Comparison of ENCODE assay signal across 9 mouse cellular contexts in genomic region chr11:87817443-87817773, GRCm38 (mm10). TPM values are rescaled to one million over a fixed set of nuclear protein-coding genes. Genes with fewer than 3 reads are reported as not detected.
DNase-seq lines count a peak whose midpoint lies in the region; ATAC-seq and TF ChIP-seq lines count a peak whose summit lies in the region.
"Had no signal": no experiment of that assay in that cellular context is flagged by ENCODE, and none has a peak within 500 bp of the region (broad histone marks: within the 10 kb centered on the region; RNA-seq: fewer than 3 reads in every experiment).

No protein-coding gene starts in this region.

- H3K27ac ChIP-seq in heart, embryonic 13.5 days (replicated peaks) = no peak overlapping the region
- H3K27ac ChIP-seq in heart, adult 2 months = no peak overlapping the region
- H3K27ac ChIP-seq in hindbrain, embryonic 12.5 days = 0 out of 2 replicates have a peak overlapping the region, but pooled peaks have one; percentile 18
- H3K27ac ChIP-seq in midbrain, embryonic 12.5 days (replicated peaks) = peak overlapping the region; percentile 39; the same call in 1 of the 2 replicates

- 26% methylated on average over 4 of the region's 4 CpGs for WGBS in heart, embryonic 13.5 days
- 21% methylated on average over 4 of the region's 4 CpGs for WGBS in heart, adult 2 months
- 34% methylated on average over 4 of the region's 4 CpGs for WGBS in hindbrain, embryonic 12.5 days
- WGBS in midbrain, embryonic 12.5 days = 30% methylated on average over 4 of the region's 4 CpGs

- peaks cover 58% of the 10 kb centered on the region for H3K27me3 ChIP-seq in heart, embryonic 13.5 days (replicated peaks)
- no peaks in the 10 kb centered on the region for H3K27me3 ChIP-seq in heart, adult 2 months (ENCODE audit: control insufficient read depth, insufficient read depth, low read length)
- peaks cover 6% of the 10 kb centered on the region; the same call in 1 of the 2 replicates for H3K27me3 ChIP-seq in hindbrain, embryonic 12.5 days
- peaks cover 14% of the 10 kb centered on the region; the same call in 1 of the 2 replicates for H3K27me3 ChIP-seq in midbrain, embryonic 12.5 days

- no peak for DNase-seq in heart, adult 2 months
- peak; percentile 88 for DNase-seq in R1 (ENCODE audit: low read depth, low spot score)
- DNase-seq in yolk sac, embryonic 10.5 days (ENCODE audit: low spot score) = no peak
- no peak for DNase-seq in B cell, adult 2 months
- no peak for DNase-seq in natural killer cell, adult 2 months (ENCODE audit: low spot score in 2 of 2)

- TF ChIP-seq EP300 in heart, adult 2 months (IDR thresholded peaks at IDR 0.05; ENCODE audit: insufficient read depth, low read depth, low read length) = no peak

- peak overlapping the region; percentile 71 for H3K4me2 ChIP-seq in heart, embryonic 13.5 days
- H3K4me2 ChIP-seq in hindbrain, embryonic 12.5 days (replicated peaks) = peak overlapping the region; percentile 66
- H3K4me2 ChIP-seq in midbrain, embryonic 12.5 days (replicated peaks) = peak overlapping the region; percentile 67

- ATAC-seq in heart, embryonic 13.5 days (ENCODE audit: extremely low read depth, insufficient number of reproducible peaks, low FRiP score, low TSS enrichment) = no peak
- no peak; the same call in none of the 2 replicates for ATAC-seq in hindbrain, embryonic 12.5 days (ENCODE audit: low FRiP score)
- ATAC-seq in midbrain, embryonic 12.5 days (ENCODE audit: low FRiP score, low read depth) = no peak

- peak overlapping the region; percentile 52 for H3K4me3 ChIP-seq in heart, embryonic 13.5 days
- no peak overlapping the region for H3K4me3 ChIP-seq in heart, adult 2 months
- H3K4me3 ChIP-seq in hindbrain, embryonic 12.5 days = peak overlapping the region; percentile 37
- H3K4me3 ChIP-seq in midbrain, embryonic 12.5 days = peak overlapping the region; percentile 40

- no peaks in the 10 kb centered on the region for H3K79me2 ChIP-seq in heart, adult 2 months (replicated peaks; ENCODE audit: control insufficient read depth, insufficient read depth, low read length)

- H3K9ac ChIP-seq in heart, embryonic 13.5 days = peak overlapping the region; percentile 74
- H3K9ac ChIP-seq in heart, adult 2 months (ENCODE audit: low read depth, low read length) = no peak overlapping the region
- H3K9ac ChIP-seq in hindbrain, embryonic 12.5 days = peak overlapping the region; percentile 60; the same call in 1 of the 2 replicates
- H3K9ac ChIP-seq in midbrain, embryonic 12.5 days (replicated peaks) = peak overlapping the region; percentile 49; the same call in 1 of the 2 replicates

- no peak for TF ChIP-seq CTCF in heart, adult 2 months (IDR thresholded peaks at IDR 0.05)

- no peaks in the 10 kb centered on the region for H3K9me3 ChIP-seq in heart, embryonic 13.5 days
- no peaks in the 10 kb centered on the region for H3K9me3 ChIP-seq in hindbrain, embryonic 12.5 days (replicated peaks)
- H3K9me3 ChIP-seq in midbrain, embryonic 12.5 days = no peaks in the 10 kb centered on the region

- TF ChIP-seq POLR2A in heart, adult 2 months (IDR thresholded peaks at IDR 0.05; ENCODE audit: insufficient read depth, low read depth, low read length) = no peak

- peaks cover 3% of the 10 kb centered on the region; the same call in 1 of the 2 replicates for H3K4me1 ChIP-seq in heart, embryonic 13.5 days
- no peaks in the 10 kb centered on the region for H3K4me1 ChIP-seq in heart, adult 2 months (ENCODE audit: control insufficient read depth, insufficient read depth, low read length)
- peaks cover 16% of the 10 kb centered on the region for H3K4me1 ChIP-seq in hindbrain, embryonic 12.5 days
- H3K4me1 ChIP-seq in midbrain, embryonic 12.5 days = peaks cover 19% of the 10 kb centered on the region

- no peaks in the 10 kb centered on the region for H3K36me3 ChIP-seq in heart, embryonic 13.5 days
- no peaks in the 10 kb centered on the region for H3K36me3 ChIP-seq in heart, adult 2 months (ENCODE audit: control insufficient read depth, insufficient read depth, low read length)
- H3K36me3 ChIP-seq in hindbrain, embryonic 12.5 days = no peaks in the 10 kb centered on the region
- H3K36me3 ChIP-seq in midbrain, embryonic 12.5 days = no peaks in the 10 kb centered on the region

- intact Hi-C loops in heart, adult 2 months (cut with DNase I) = loop anchor here (1.0 kb wide), 1 partner anchor 155 kb away; the partner anchor contains the start of gene Rnf43

RNA-seq across cellular contexts. Expression of gene Lpo, which starts 10.7 kb away (rescaled TPM):
- 0.08 TPM in 1 of 2 replicates, not detected in the other for polyA plus RNA-seq in heart, embryonic 13.5 days (2015; fragmentation: Nextera tagmentation; extraction: Ambion mirVana)
- total RNA-seq in heart, adult 2 months (2021) = not detected
- 0.04 TPM in 1 of 2 replicates, not detected in the other for polyA plus RNA-seq in heart, adult 2 months (2012; rRNA removed)
- 0.53 and 0.79 TPM in 2 replicates for polyA plus RNA-seq in hindbrain, embryonic 12.5 days (2016; fragmentation: Nextera tagmentation; extraction: Ambion mirVana)
- polyA plus RNA-seq in midbrain, embryonic 12.5 days (2016; fragmentation: Nextera tagmentation; extraction: Ambion mirVana) = 0.99 and 1.0 TPM in 2 replicates
- polyA plus RNA-seq: CD4-positive, CD25-positive, alpha-beta regulatory T cell, adult 4 months had no signal

RNA-seq across cellular contexts. Expression of gene Mpo, which starts 24.0 kb away (rescaled TPM):
- polyA plus RNA-seq in heart, embryonic 13.5 days (2015; fragmentation: Nextera tagmentation; extraction: Ambion mirVana) = 2.1 and 8.2 TPM in 2 replicates
- total RNA-seq in heart, adult 2 months (2021) = not detected
- 0.10 TPM in 1 of 2 replicates, not detected in the other for polyA plus RNA-seq in heart, adult 2 months (2012; rRNA removed)
- 1.7 and 2.3 TPM in 2 replicates for polyA plus RNA-seq in hindbrain, embryonic 12.5 days (2016; fragmentation: Nextera tagmentation; extraction: Ambion mirVana)
- 0.97 and 1.2 TPM in 2 replicates for polyA plus RNA-seq in midbrain, embryonic 12.5 days (2016; fragmentation: Nextera tagmentation; extraction: Ambion mirVana)
- polyA plus RNA-seq: CD4-positive, CD25-positive, alpha-beta regulatory T cell, adult 4 months had no signal

RNA-seq across cellular contexts. Expression of gene Mks1, which starts 35.6 kb away (rescaled TPM):
- polyA plus RNA-seq in heart, embryonic 13.5 days (2015; fragmentation: Nextera tagmentation; extraction: Ambion mirVana) = 7.0 and 8.3 TPM in 2 replicates
- 1 to 10 TPM; 2.2 to 2.9 TPM for total RNA-seq in heart, adult 2 months (2021)
- 4.6 and 5.4 TPM in 2 replicates for polyA plus RNA-seq in heart, adult 2 months (2012; rRNA removed)
- 15.9 and 19.5 TPM in 2 replicates for polyA plus RNA-seq in hindbrain, embryonic 12.5 days (2016; fragmentation: Nextera tagmentation; extraction: Ambion mirVana)
- 14.8 and 18.8 TPM in 2 replicates for polyA plus RNA-seq in midbrain, embryonic 12.5 days (2016; fragmentation: Nextera tagmentation; extraction: Ambion mirVana)

RNA-seq across cellular contexts. Expression of gene Tspoap1, which starts 57.1 kb away (rescaled TPM):
- 0.47 and 0.51 TPM in 2 replicates for polyA plus RNA-seq in heart, embryonic 13.5 days (2015; fragmentation: Nextera tagmentation; extraction: Ambion mirVana)
- not detected for total RNA-seq in heart, adult 2 months (2021)
- polyA plus RNA-seq in heart, adult 2 months (2012; rRNA removed) = 0.09 and 0.66 TPM in 2 replicates
- 30.5 and 32.7 TPM in 2 replicates for polyA plus RNA-seq in hindbrain, embryonic 12.5 days (2016; fragmentation: Nextera tagmentation; extraction: Ambion mirVana)
- polyA plus RNA-seq in midbrain, embryonic 12.5 days (2016; fragmentation: Nextera tagmentation; extraction: Ambion mirVana) = 40.6 and 43.5 TPM in 2 replicates

RNA-seq across cellular contexts. Expression of gene Epx, which starts 57.9 kb away (rescaled TPM):
- 0.15 TPM in 2 replicates for polyA plus RNA-seq in heart, embryonic 13.5 days (2015; fragmentation: Nextera tagmentation; extraction: Ambion mirVana)
- not detected for total RNA-seq in heart, adult 2 months (2021)
- not detected in 2 replicates for polyA plus RNA-seq in heart, adult 2 months (2012; rRNA removed)
- 0.15 TPM in 1 of 2 replicates, not detected in the other for polyA plus RNA-seq in hindbrain, embryonic 12.5 days (2016; fragmentation: Nextera tagmentation; extraction: Ambion mirVana)
- not detected in 2 replicates for polyA plus RNA-seq in midbrain, embryonic 12.5 days (2016; fragmentation: Nextera tagmentation; extraction: Ambion mirVana)
- polyA plus RNA-seq: CD4-positive, CD25-positive, alpha-beta regulatory T cell, adult 4 months had no signal

Comparison
In these comparisons a context has a peak if more than half of its experiments do, and no peak if none do; other contexts are left out.
1. H3K27ac ChIP-seq: peak in hindbrain, embryonic 12.5 days (single experiment) and midbrain, embryonic 12.5 days (single experiment); none in heart, embryonic 13.5 days (single experiment) and heart, adult 2 months (single experiment).
2. Peak in every context shown above with its lines, with median percentiles within 50 percentile points of each other: H3K4me2 ChIP-seq.